Mouse (Mus musculus) kidney, adult 2 months (tissue): ENCODE data around the gene Pdzd2.

Experiments
- CTCF ChIP-seq: fragments of 200-500 bp; conservative IDR thresholded peaks from 2 replicates; pipeline ENCODE4 v1.5.1; 2011; ENCODE audit warnings: low read depth, mild to moderate bottlenecking, control low read depth, low read length, moderate library complexity, mixed read lengths; ENCODE audit not compliant: insufficient read depth, insufficient read length
- POLR2A ChIP-seq: fragments of 200-500 bp; IDR thresholded peaks from one replicate; pipeline ENCODE4 v1.6.1; 2011; ENCODE audit warnings: low read depth, low read length, control low read depth

GRCm38 (mm10) chr15:12480369-12480768 is 259.4 kb downstream of the Pdzd2 start:
- TF ChIP-seq POLR2A = no peak
- TF ChIP-seq CTCF = no peak
